Comparison of ENCODE assay signal across 8 mouse cellular contexts in genomic region chr11:34314534-34315379, GRCm38 (mm10). TPM values are rescaled to one million over a fixed set of nuclear protein-coding genes. Genes with fewer than 3 reads are reported as not detected.
DNase-seq lines count a peak whose midpoint lies in the region; ATAC-seq and TF ChIP-seq lines count a peak whose summit lies in the region.

Gene Fam196b, plus strand, starts transcription at chr11:34314822.

- no peak for ATAC-seq in heart, embryonic 13.5 days (ENCODE audit: extremely low read depth, insufficient number of reproducible peaks, low FRiP score, low TSS enrichment)
- ATAC-seq in megakaryocyte-erythroid progenitor cell, adult 5-6 weeks (replicated peaks; ENCODE audit: low FRiP score, low TSS enrichment, poor library complexity, severe bottlenecking) = peak; percentile 76; the same call in 1 of the 2 replicates

- H3K27me3 ChIP-seq in spleen, adult 2 months (ENCODE audit: control insufficient read depth, insufficient read depth, low read length) = no peaks in the 10 kb centered on the region
- 0 out of 2 replicates have a peak, but pooled peaks cover 3% of the 10 kb centered on the region for H3K27me3 ChIP-seq in heart, embryonic 13.5 days (replicated peaks)

- no peak within 1 kb of the TSS for H3K27ac ChIP-seq in spleen, adult 2 months (ENCODE audit: insufficient read depth, low read length)
- no peak within 1 kb of the TSS for H3K27ac ChIP-seq in heart, embryonic 13.5 days (replicated peaks)

- peak; percentile 1; the same call in 1 of the 2 replicates for TF ChIP-seq CTCF in spleen, adult 2 months (IDR thresholded peaks at IDR 0.05; ENCODE audit: extremely low read depth, insufficient read depth, insufficient read length, insufficient replicate concordance)

- H3K4me1 ChIP-seq in spleen, adult 2 months (ENCODE audit: control insufficient read depth, insufficient read depth, insufficient read length) = no peaks in the 10 kb centered on the region
- no peaks in the 10 kb centered on the region for H3K4me1 ChIP-seq in heart, embryonic 13.5 days

- H3K9ac ChIP-seq in heart, embryonic 13.5 days = peak within 1 kb of the TSS; percentile 71

- no peaks in the 10 kb centered on the region for H3K9me3 ChIP-seq in heart, embryonic 13.5 days

- 67% methylated on average over 13 of the region's 13 CpGs for WGBS in spleen, adult 2 months
- whole genome bisulfite sequencing in heart, embryonic 13.5 days = 9% methylated on average over 12 of the region's 13 CpGs

- TF ChIP-seq POLR2A in spleen, adult 2 months (IDR thresholded peaks at IDR 0.05; ENCODE audit: low read depth, low read length) = no peak

- no peak within 1 kb of the TSS for H3K4me3 ChIP-seq in spleen, adult 2 months (ENCODE audit: extremely low read depth, insufficient read depth, insufficient read length)
- peak within 1 kb of the TSS; percentile 49 for H3K4me3 ChIP-seq in heart, embryonic 13.5 days

- peak in 1 of 2 experiments; percentile 5 for DNase-seq in spleen, adult 2 months (ENCODE audit: low read depth in 1 of 2, low spot score in 2 of 2)
- no peak for DNase-seq in spleen, postnatal 14 days (ENCODE audit: low spot score in 2 of 2)
- peak; percentile 70 to 83 for DNase-seq in cerebellum, postnatal 10 days
- peak; percentile 32 to 42 for DNase-seq in kidney, postnatal 36 days
- DNase-seq in telencephalon, adult 2 months (ENCODE audit: low read depth, low spot score) = peak; percentile 49
- DNase-seq in testis, postnatal 10 days (ENCODE audit: low spot score) = no peak

- H3K4me2 ChIP-seq in heart, embryonic 13.5 days = peak within 1 kb of the TSS; percentile 77

- H3K36me3 ChIP-seq in spleen, adult 2 months (ENCODE audit: control insufficient read depth, insufficient read depth, low read length) = peaks cover 10% of the 10 kb centered on the region
- no peaks in the 10 kb centered on the region for H3K36me3 ChIP-seq in heart, embryonic 13.5 days

RNA-seq across cellular contexts. Expression of gene Fam196b, which starts in this region (rescaled TPM):
- 0.05 TPM in 1 of 2 replicates, not detected in the other for polyA plus RNA-seq in spleen, adult 2 months (2012; rRNA removed)
- 0.13 and 0.20 TPM in 2 replicates for polyA plus RNA-seq in heart, embryonic 13.5 days (2015; fragmentation: Nextera tagmentation; extraction: Ambion mirVana)
- total RNA-seq in megakaryocyte-erythroid progenitor cell, adult 5-6 weeks (2014; fragmentation: Nextera tagmentation) = not detected in 2 replicates
- 0.11 TPM in 1 of 2 replicates, not detected in the other for total RNA-seq in megakaryocyte-erythroid progenitor cell, adult 5-6 weeks (2017)

Comparison
In these comparisons a context has a peak if more than half of its experiments do, and no peak if none do; other contexts are left out.
1. Peak in ATAC-seq in megakaryocyte-erythroid progenitor cell, adult 5-6 weeks; RNA of the gene not detected or under 1 TPM.
2. DNase-seq: peak in cerebellum, postnatal 10 days (2 of 2), kidney, postnatal 36 days (2 of 2) and telencephalon, adult 2 months (single experiment); none in spleen, postnatal 14 days (0 of 2) and testis, postnatal 10 days (single experiment).